Mouse (Mus musculus) small intestine, adult 2 months (tissue): ENCODE measurements at regions not wholly inside any gene's neighbourhood (a gene's known extent, or its start where the extent isn't known, plus 50 kb on each side); places are given as distances from the start of the nearest gene placed in this dataset.

Experiments
- H3K27ac ChIP-seq: fragments of 200-500 bp; 2 replicates; pipeline ENCODE4 v1.5.1; 2012; ENCODE audit warnings: low read depth, low read length, control low read depth, inconsistent platforms; ENCODE audit not compliant: insufficient read depth
- H3K27me3 ChIP-seq: fragments of 200-500 bp; 2 replicates; pipeline ENCODE4 v1.6.1; 2012; ENCODE audit warnings: mild to moderate bottlenecking, moderate library complexity, low read length, inconsistent platforms; ENCODE audit not compliant: control insufficient read depth, insufficient read depth
- H3K36me3 ChIP-seq: fragments of 200-500 bp; 2 replicates; pipeline ENCODE4 v1.6.1; 2012; ENCODE audit warnings: mild to moderate bottlenecking, low read length, control low read depth, inconsistent platforms; ENCODE audit not compliant: control insufficient read depth, insufficient read depth
- H3K4me1 ChIP-seq: fragments of 200-500 bp; 2 replicates; pipeline ENCODE4 v1.6.1; 2012; ENCODE audit warnings: low read length, inconsistent platforms, mixed read lengths; ENCODE audit not compliant: control insufficient read depth, insufficient read depth, insufficient read length
- H3K4me3 ChIP-seq: fragments of 200-500 bp; 2 replicates; pipeline ENCODE4 v1.5.1; 2012; ENCODE audit warnings: low read depth, mild to moderate bottlenecking, control low read depth, inconsistent platforms, low read length, moderate library complexity
- CTCF ChIP-seq: fragments of 200-500 bp; IDR thresholded peaks from 2 replicates; pipeline ENCODE4 v1.5.1; 2012; ENCODE audit warnings: low read depth, mild to moderate bottlenecking, control low read depth, inconsistent platforms, low read length, moderate library complexity, mixed read lengths; ENCODE audit not compliant: insufficient replicate concordance, insufficient read length; ENCODE audit errors: extremely low read depth
- POLR2A ChIP-seq: fragments of 200-500 bp; IDR thresholded peaks from 2 replicates; pipeline ENCODE4 v1.6.1; 2012; ENCODE audit warnings: low read depth, mild to moderate bottlenecking, control low read depth, inconsistent platforms, low read length, moderate library complexity
- WGBS: fragments of 180-500 bp; shearing (Covaris S2); methylation state at CpG from one replicate; pipeline ENCODE4 v1.1.7; 2018; 5-methylcytosine and 5-hydroxymethylcytosine counted together

GRCm38 (mm10) chr13:101276766-101277165 is 443.5 kb upstream of the Slc30a5 start:
- TF ChIP-seq CTCF (no peak), POLR2A (no peak)
- H3K27ac ChIP-seq: no peak overlapping the region
- no peaks in the 10 kb centered on the region for H3K36me3 ChIP-seq
- WGBS: 79% methylated on average over 2 of the region's 2 CpGs
- no peaks in the 10 kb centered on the region for H3K27me3 ChIP-seq
- H3K4me1 ChIP-seq: peaks cover 6% of the 10 kb centered on the region; the same call in 1 of the 2 replicates
- no peak overlapping the region for H3K4me3 ChIP-seq

- Histone ChIP-seq H3K4me1 (peaks cover 6% of the 10 kb centered on the region; the same call in 1 of the 2 replicates), H3K27me3 (no peaks in the 10 kb centered on the region), H3K27ac (no peak overlapping the region), H3K4me3 (no peak overlapping the region), H3K36me3 (no peaks in the 10 kb centered on the region)
- TF ChIP-seq CTCF (no peak), POLR2A (no peak)
- 23% methylated on average over 7 of the region's 7 CpGs for WGBS
Measured at GRCm38 (mm10) chr13:101274470-101275141, 441.4 kb upstream of the Slc30a5 start.

GRCm38 (mm10) chr13:101273321-101273720 is 440.1 kb upstream of the Slc30a5 start:
- H3K27ac ChIP-seq: no peak overlapping the region
- H3K36me3 ChIP-seq: no peaks in the 10 kb centered on the region
- WGBS: 67% methylated on average over 7 of the region's 7 CpGs
- H3K4me3 ChIP-seq: no peak overlapping the region
- no peaks in the 10 kb centered on the region for H3K27me3 ChIP-seq
- TF ChIP-seq CTCF (no peak), POLR2A (no peak)
- peaks cover 6% of the 10 kb centered on the region; the same call in 1 of the 2 replicates for H3K4me1 ChIP-seq

GRCm38 (mm10) chr13:101253698-101254468 is 420.7 kb upstream of the Slc30a5 start:
- TF ChIP-seq POLR2A: no peak
- TF ChIP-seq CTCF: no peak
- Histone ChIP-seq H3K27me3 (no peaks in the 10 kb centered on the region), H3K4me3 (no peak overlapping the region), H3K36me3 (no peaks in the 10 kb centered on the region), H3K27ac (no peak overlapping the region), H3K4me1 (no peaks in the 10 kb centered on the region)
- WGBS: 76% methylated on average over 5 of the region's 5 CpGs

- H3K27me3 ChIP-seq: no peaks in the 10 kb centered on the region
- no peak overlapping the region for H3K4me3 ChIP-seq
- no peaks in the 10 kb centered on the region for H3K36me3 ChIP-seq
- no peak overlapping the region for H3K27ac ChIP-seq
- H3K4me1 ChIP-seq: no peaks in the 10 kb centered on the region
- TF ChIP-seq CTCF: no peak
- no peak for TF ChIP-seq POLR2A
- 82% methylated on average over 5 of the region's 5 CpGs for WGBS
Measured at GRCm38 (mm10) chr13:101249369-101249768, 416.1 kb upstream of the Slc30a5 start.

GRCm38 (mm10) chr13:101244326-101244725 is 411.1 kb upstream of the Slc30a5 start:
- WGBS: 85% methylated on average over 3 of the region's 3 CpGs
- no peak for TF ChIP-seq POLR2A
- no peak for TF ChIP-seq CTCF
- Histone ChIP-seq H3K27me3 (no peaks in the 10 kb centered on the region), H3K4me3 (no peak overlapping the region), H3K36me3 (no peaks in the 10 kb centered on the region), H3K4me1 (no peaks in the 10 kb centered on the region), H3K27ac (no peak overlapping the region)

GRCm38 (mm10) chr13:101238860-101239259 is 405.6 kb upstream of the Slc30a5 start:
- no peak for TF ChIP-seq CTCF
- TF ChIP-seq POLR2A: no peak
- Histone ChIP-seq H3K36me3 (no peaks in the 10 kb centered on the region), H3K27ac (no peak overlapping the region), H3K4me1 (peaks cover 2% of the 10 kb centered on the region; the same call in 1 of the 2 replicates), H3K27me3 (no peaks in the 10 kb centered on the region), H3K4me3 (no peak overlapping the region)
